Mouse (Mus musculus) testis, adult 2 months (tissue): ENCODE measurements at regions not wholly inside any gene's neighbourhood (a gene's known extent, or its start where the extent isn't known, plus 50 kb on each side); places are given as distances from the start of the nearest gene placed in this dataset.

Source experiments
- H3K27ac ChIP-seq: fragments of 200-500 bp; 2 replicates; pipeline ENCODE4 v1.5.1; 2012; ENCODE audit warnings: low read depth, low read length; ENCODE audit not compliant: control insufficient read depth, insufficient read depth
- H3K27me3 ChIP-seq: fragments of 200-500 bp; 2 replicates; pipeline ENCODE4 v1.6.1; 2012; ENCODE audit warnings: mild to moderate bottlenecking, low read length, moderate library complexity; ENCODE audit not compliant: control insufficient read depth, insufficient read depth
- H3K36me3 ChIP-seq: fragments of 200-500 bp; 2 replicates; pipeline ENCODE4 v1.6.1; 2012; ENCODE audit warnings: mild to moderate bottlenecking, low read length; ENCODE audit not compliant: control insufficient read depth, insufficient read depth
- H3K4me1 ChIP-seq: fragments of 200-500 bp; 2 replicates; pipeline ENCODE4 v1.6.1; 2012; ENCODE audit warnings: low read length; ENCODE audit not compliant: control insufficient read depth, insufficient read depth
- H3K4me3 ChIP-seq: fragments of 200-500 bp; 2 replicates; pipeline ENCODE4 v1.5.1; 2012; ENCODE audit warnings: low read depth, mild to moderate bottlenecking, low read length, moderate library complexity, mixed read lengths; ENCODE audit not compliant: control insufficient read depth
- CTCF ChIP-seq: fragments of 200-500 bp; IDR thresholded peaks from 2 replicates; pipeline ENCODE4 v1.5.1; 2012; ENCODE audit warnings: low read depth, mild to moderate bottlenecking, inconsistent platforms, low read length, moderate library complexity; ENCODE audit not compliant: control insufficient read depth, insufficient read depth, insufficient replicate concordance
- POLR2A ChIP-seq: fragments of 200-500 bp; IDR thresholded peaks from 2 replicates; pipeline ENCODE4 v1.6.1; 2012; ENCODE audit warnings: low read depth, mild to moderate bottlenecking, inconsistent platforms, low read length, moderate library complexity; ENCODE audit not compliant: control insufficient read depth

GRCm38 (mm10) chr15:67336294-67337039 lies 835.8 kb upstream of the Lrrc6 start:
- no peak for TF ChIP-seq CTCF
- TF ChIP-seq POLR2A = no peak
- Histone ChIP-seq H3K4me3 (no peak overlapping the region), H3K4me1 (no peaks in the 10 kb centered on the region)

GRCm38 (mm10) chr15:67332521-67332920 lies 831.8 kb upstream of the Lrrc6 start:
- Histone ChIP-seq H3K27me3 (no peaks in the 10 kb centered on the region), H3K36me3 (no peaks in the 10 kb centered on the region), H3K4me1 (no peaks in the 10 kb centered on the region), H3K27ac (no peak overlapping the region), H3K4me3 (no peak overlapping the region)
- TF ChIP-seq CTCF (no peak), POLR2A (no peak)

More at GRCm38 (mm10) chr15:67336294-67337039, 835.8 kb upstream of the Lrrc6 start:
- no peaks in the 10 kb centered on the region for H3K36me3 ChIP-seq
- no peaks in the 10 kb centered on the region for H3K27me3 ChIP-seq
- no peak overlapping the region for H3K27ac ChIP-seq

GRCm38 (mm10) chr15:67320292-67320691 lies 819.6 kb upstream of the Lrrc6 start:
- TF ChIP-seq POLR2A = no peak
- no peak for TF ChIP-seq CTCF
- no peaks in the 10 kb centered on the region for H3K27me3 ChIP-seq
- H3K36me3 ChIP-seq = no peaks in the 10 kb centered on the region
- no peaks in the 10 kb centered on the region for H3K4me1 ChIP-seq
- no peak overlapping the region for H3K4me3 ChIP-seq
- no peak overlapping the region for H3K27ac ChIP-seq

- Histone ChIP-seq H3K27ac (no peak overlapping the region), H3K27me3 (no peaks in the 10 kb centered on the region), H3K36me3 (no peaks in the 10 kb centered on the region), H3K4me3 (no peak overlapping the region), H3K4me1 (no peaks in the 10 kb centered on the region)
- TF ChIP-seq POLR2A = no peak
- TF ChIP-seq CTCF = no peak
Measured at GRCm38 (mm10) chr15:67315202-67315601, 814.5 kb upstream of the Lrrc6 start.

GRCm38 (mm10) chr15:67313648-67314047 lies 812.9 kb upstream of the Lrrc6 start:
- Histone ChIP-seq H3K36me3 (no peaks in the 10 kb centered on the region), H3K4me3 (no peak overlapping the region), H3K27me3 (no peaks in the 10 kb centered on the region), H3K27ac (no peak overlapping the region), H3K4me1 (no peaks in the 10 kb centered on the region)
- no peak for TF ChIP-seq POLR2A
- no peak for TF ChIP-seq CTCF

GRCm38 (mm10) chr15:67305681-67306080 lies 805.0 kb upstream of the Lrrc6 start:
- Histone ChIP-seq H3K4me3 (no peak overlapping the region), H3K36me3 (no peaks in the 10 kb centered on the region), H3K4me1 (no peaks in the 10 kb centered on the region), H3K27ac (no peak overlapping the region), H3K27me3 (no peaks in the 10 kb centered on the region)
- TF ChIP-seq CTCF = no peak
- no peak for TF ChIP-seq POLR2A

- H3K36me3 ChIP-seq = no peaks in the 10 kb centered on the region
- TF ChIP-seq POLR2A (no peak), CTCF (no peak)
- no peak overlapping the region for H3K4me3 ChIP-seq
- no peak overlapping the region for H3K27ac ChIP-seq
- no peaks in the 10 kb centered on the region for H3K4me1 ChIP-seq
- H3K27me3 ChIP-seq = no peaks in the 10 kb centered on the region
Measured at GRCm38 (mm10) chr15:67303804-67304203, 803.1 kb upstream of the Lrrc6 start.

GRCm38 (mm10) chr15:67301871-67302363 lies 801.2 kb upstream of the Lrrc6 start:
- Histone ChIP-seq H3K27me3 (no peaks in the 10 kb centered on the region), H3K27ac (no peak overlapping the region), H3K4me1 (no peaks in the 10 kb centered on the region), H3K4me3 (no peak overlapping the region), H3K36me3 (no peaks in the 10 kb centered on the region)
- TF ChIP-seq POLR2A (no peak), CTCF (no peak)
